Mouse (Mus musculus): Measurements from ENCODE around the gene Rflnb.

DNA sequence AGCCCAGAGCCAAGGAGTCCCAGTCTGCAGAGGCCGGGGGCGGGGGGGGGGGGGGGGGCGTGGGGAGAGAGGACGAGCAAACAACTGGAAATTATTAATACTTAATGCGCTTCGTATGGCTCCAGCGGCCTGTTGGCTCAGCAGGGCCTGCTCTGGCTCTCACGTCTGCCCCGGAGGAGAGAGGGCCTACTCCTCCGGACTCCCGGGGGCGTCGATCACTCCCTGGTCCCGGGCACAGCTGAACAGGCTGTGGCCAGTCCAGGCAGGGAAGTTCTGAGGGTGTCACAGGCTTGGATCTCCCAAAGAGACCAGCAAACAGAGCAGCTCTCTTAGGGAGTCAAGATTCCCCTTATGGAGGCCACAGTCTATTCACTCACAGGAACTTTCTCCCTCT, 487 bp upstream of the Rflnb start:
- TF ChIP-seq CTCF (IDR thresholded peaks at IDR 0.05; ENCODE audit: extremely low read depth, insufficient read depth, insufficient read length, insufficient replicate concordance) (no peak), POLR2A (IDR thresholded peaks at IDR 0.05; ENCODE audit: low read depth, low read length) (no peak)
